Mouse (Mus musculus) heart, embryonic 11.5 days (tissue): ENCODE results near the gene Pfkm. TPM values are rescaled to one million over a fixed set of nuclear protein-coding genes. Genes with fewer than 3 reads are reported as not detected.
A peak's percentile ranks its signal among the peaks of the same experiment; 100 is the strongest.

ENCODE experiments used
- ATAC-seq: fragments of 200-750 bp; cut with Nextera tagmentation; replicated peaks from 2 replicates; pipeline ENCODE4 v1.8.0; 2017; ENCODE audit warnings: moderate library complexity; ENCODE audit not compliant: insufficient number of reproducible peaks, low FRiP score, low TSS enrichment
- H3K27ac ChIP-seq: fragments of 300-500 bp; sonication (generic); 2 replicates; pipeline ENCODE4 v1.5.1; 2014; ENCODE audit warnings: mild to moderate bottlenecking, low read depth, low read length
- H3K27me3 ChIP-seq: fragments of 300-500 bp; sonication (generic); 2 replicates; pipeline ENCODE4 v1.6.1; 2014; ENCODE audit warnings: mild to moderate bottlenecking, low read length, mixed read lengths; ENCODE audit not compliant: control insufficient read depth, insufficient read depth
- H3K36me3 ChIP-seq: fragments of 300-500 bp; sonication (generic); 2 replicates; pipeline ENCODE4 v1.6.1; 2014; ENCODE audit warnings: mild to moderate bottlenecking, low read length, moderate library complexity, mixed read lengths; ENCODE audit not compliant: control insufficient read depth, insufficient read depth
- H3K4me1 ChIP-seq: fragments of 300-500 bp; sonication (generic); 2 replicates; pipeline ENCODE4 v1.6.1; 2014; ENCODE audit warnings: low read length; ENCODE audit not compliant: control insufficient read depth, insufficient read depth
- H3K4me2 ChIP-seq: fragments of 300-500 bp; sonication (generic); 2 replicates; pipeline ENCODE4 v1.6.1; 2014; ENCODE audit warnings: mild to moderate bottlenecking, moderate library complexity
- H3K4me3 ChIP-seq: fragments of 300-500 bp; sonication (generic); 2 replicates; pipeline ENCODE4 v1.5.1; 2014; ENCODE audit warnings: low read depth, low read length
- H3K9ac ChIP-seq: fragments of 300-500 bp; sonication (generic); 2 replicates; pipeline ENCODE4 v1.6.1; 2014; ENCODE audit warnings: mild to moderate bottlenecking, low read depth, low read length, moderate library complexity
- H3K9me3 ChIP-seq: fragments of 300-500 bp; sonication (generic); replicated peaks from 2 replicates; pipeline ENCODE4 v1.6.1; 2016; ENCODE audit warnings: low read length; ENCODE audit not compliant: control insufficient read depth
- WGBS: fragments of 180-500 bp; shearing (Covaris S2); extraction: QIAGEN DNeasy Blood & Tissue Kit; methylation state at CpG from one replicate; pipeline ENCODE4 v1.1.7; 2014; ENCODE audit not compliant: insufficient replicate concordance; 5-methylcytosine and 5-hydroxymethylcytosine counted together
- polyA plus RNA-seq: library from polyadenylated mRNA; unstranded; fragments of >200 nt; fragmentation: Nextera tagmentation; extraction: Ambion mirVana; gene quantifications from 2 replicates; pipeline ENCODE4 v1.2.1, GENCODE M21; 2014

Gene Pfkm
- polyA plus RNA-seq, 1 experiment from 2014 or later: 49.3 TPM

GRCm38 (mm10) chr15:98165525-98165924 is 73.1 kb downstream of the Pfkm start, which contains the start of gene Asb8:
Gene Asb8, minus strand, starts transcription at chr15:98165625.
- Histone ChIP-seq H3K4me1 (peaks cover 3% of the 10 kb centered on the region; the same call in 1 of the 2 replicates), H3K9me3 (no peaks in the 10 kb centered on the region), H3K27ac (no peak within 1 kb of the TSS), H3K36me3 (no peaks in the 10 kb centered on the region), H3K9ac (no peak within 1 kb of the TSS), H3K27me3 (peaks cover 57% of the 10 kb centered on the region), H3K4me3 (no peak within 1 kb of the TSS), H3K4me2 (no peak within 1 kb of the TSS)
- ATAC-seq: no peak
- 67% methylated on average over 5 of the region's 5 CpGs for WGBS

- H3K36me3 ChIP-seq: no peaks in the 10 kb centered on the region
- no peak for ATAC-seq
- peak within 1 kb of the TSS; percentile 46 for H3K4me3 ChIP-seq
- H3K27me3 ChIP-seq: peaks cover 65% of the 10 kb centered on the region
- H3K27ac ChIP-seq: no peak within 1 kb of the TSS
- 5% methylated on average over 18 of the region's 18 CpGs for WGBS
- H3K4me1 ChIP-seq: peaks cover 3% of the 10 kb centered on the region; the same call in 1 of the 2 replicates
- no peaks in the 10 kb centered on the region for H3K9me3 ChIP-seq
- peak within 1 kb of the TSS; percentile 74 for H3K4me2 ChIP-seq
- peak within 1 kb of the TSS; percentile 40; the same call in 1 of the 2 replicates for H3K9ac ChIP-seq
Observed at GRCm38 (mm10) chr15:98166963-98167644, 74.7 kb downstream of the Pfkm start, which contains the start of gene Ccdc184. Gene Ccdc184, plus strand, starts transcription at chr15:98167158.

GRCm38 (mm10) chr15:98167645-98168621 is 75.5 kb downstream of the Pfkm start:
- H3K9me3 ChIP-seq: no peaks in the 10 kb centered on the region
- 2% methylated on average over 69 of the region's 69 CpGs for WGBS
- H3K36me3 ChIP-seq: no peaks in the 10 kb centered on the region

GRCm38 (mm10) chr15:98168622-98169004 is 76.2 kb downstream of the Pfkm start:
- Histone ChIP-seq H3K27ac (no peak overlapping the region), H3K9ac (no peak overlapping the region), H3K9me3 (no peaks in the 10 kb centered on the region), H3K36me3 (no peaks in the 10 kb centered on the region), H3K4me2 (peak overlapping the region; percentile 74), H3K4me1 (no peaks in the 10 kb centered on the region), H3K27me3 (peaks cover 77% of the 10 kb centered on the region), H3K4me3 (peak overlapping the region; percentile 46)
- 6% methylated on average over 19 of the region's 19 CpGs for WGBS
- ATAC-seq: no peak

More at GRCm38 (mm10) chr15:98167645-98168621, 75.5 kb downstream of the Pfkm start:
- no peak overlapping the region for H3K27ac ChIP-seq
- peak overlapping the region; percentile 40; the same call in 1 of the 2 replicates for H3K9ac ChIP-seq
- H3K27me3 ChIP-seq: peaks cover 72% of the 10 kb centered on the region
- H3K4me2 ChIP-seq: peak overlapping the region; percentile 74
- peak overlapping the region; percentile 46 for H3K4me3 ChIP-seq
- peak; percentile 52 for ATAC-seq
- H3K4me1 ChIP-seq: no peaks in the 10 kb centered on the region

GRCm38 (mm10) chr15:98170365-98170764 is 78.0 kb downstream of the Pfkm start:
- Histone ChIP-seq H3K4me2 (no peak overlapping the region), H3K4me1 (no peaks in the 10 kb centered on the region), H3K36me3 (no peaks in the 10 kb centered on the region), H3K27ac (no peak overlapping the region), H3K9me3 (no peaks in the 10 kb centered on the region), H3K4me3 (no peak overlapping the region), H3K9ac (no peak overlapping the region), H3K27me3 (peaks cover 78% of the 10 kb centered on the region)
- WGBS: 45% methylated on average over 7 of the region's 7 CpGs
- ATAC-seq: no peak

GRCm38 (mm10) chr15:98170917-98171316 is 78.5 kb downstream of the Pfkm start:
- no peaks in the 10 kb centered on the region for H3K4me1 ChIP-seq
- H3K9ac ChIP-seq: no peak overlapping the region
- H3K4me3 ChIP-seq: no peak overlapping the region
- ATAC-seq: no peak
- 66% methylated on average over 9 of the region's 9 CpGs for WGBS
- no peaks in the 10 kb centered on the region for H3K36me3 ChIP-seq
- H3K27me3 ChIP-seq: peaks cover 73% of the 10 kb centered on the region
- H3K4me2 ChIP-seq: no peak overlapping the region
- no peaks in the 10 kb centered on the region for H3K9me3 ChIP-seq
- H3K27ac ChIP-seq: no peak overlapping the region

GRCm38 (mm10) chr15:98172113-98172512 is 79.7 kb downstream of the Pfkm start:
- ATAC-seq: no peak
- Histone ChIP-seq H3K9ac (no peak overlapping the region), H3K9me3 (no peaks in the 10 kb centered on the region), H3K36me3 (no peaks in the 10 kb centered on the region), H3K4me3 (no peak overlapping the region), H3K4me2 (no peak overlapping the region), H3K27ac (no peak overlapping the region), H3K27me3 (peaks cover 61% of the 10 kb centered on the region), H3K4me1 (no peaks in the 10 kb centered on the region)
- WGBS: 66% methylated on average over 5 of the region's 5 CpGs

- H3K27ac ChIP-seq: no peak overlapping the region
- H3K27me3 ChIP-seq: peaks cover 45% of the 10 kb centered on the region
- H3K4me3 ChIP-seq: no peak overlapping the region
- 45% methylated on average over 8 of the region's 8 CpGs for WGBS
- H3K9ac ChIP-seq: no peak overlapping the region
- H3K4me2 ChIP-seq: no peak overlapping the region
- no peaks in the 10 kb centered on the region for H3K36me3 ChIP-seq
- H3K9me3 ChIP-seq: no peaks in the 10 kb centered on the region
- ATAC-seq: no peak
- H3K4me1 ChIP-seq: no peaks in the 10 kb centered on the region
Observed at GRCm38 (mm10) chr15:98173821-98174220, 81.4 kb downstream of the Pfkm start.
